Mouse (Mus musculus): ENCODE data around the gene Olfr136. TPM values are rescaled to one million over a fixed set of nuclear protein-coding genes. Genes with fewer than 3 reads are reported as not detected.

Olfr136 gene
- not detected in 2 replicates for polyA plus RNA-seq (2014; fragmentation: Nextera tagmentation; extraction: Ambion mirVana)

DNA sequence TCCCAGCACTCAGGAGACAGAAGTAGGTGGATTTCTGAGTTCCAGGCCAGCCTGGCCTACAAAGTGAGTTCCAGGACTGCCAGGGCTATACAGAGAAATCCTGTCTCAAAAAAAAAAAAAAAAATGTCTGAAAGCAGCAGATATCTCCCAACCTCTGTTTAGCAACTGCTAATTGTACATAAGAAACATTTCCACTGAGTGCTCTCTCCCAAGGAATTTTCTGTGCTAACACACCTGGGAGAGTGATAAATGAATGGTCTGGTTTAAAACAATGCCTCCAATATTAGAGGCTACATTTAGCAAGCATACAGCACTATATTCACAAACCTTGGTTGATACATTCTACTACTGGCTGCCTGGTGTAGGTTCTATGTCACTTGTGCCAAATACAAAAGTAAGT lies at the start of gene Olfr136:
TSS of gene Olfr136 (plus strand) at position 301 of the 400 bp plus-strand sequence.
- Histone ChIP-seq H3K27me3 (ENCODE audit: control insufficient read depth, insufficient read depth, low read length) (no peaks in the 10 kb centered on the region), H3K4me2 (ENCODE audit: low read length) (no peak within 1 kb of the TSS), H3K27ac (replicated peaks in 1 of 2; ENCODE audit: control insufficient read depth in 1 of 2, insufficient read depth in 1 of 2, low read depth in 2 of 2, low read length in 2 of 2) (no peak within 1 kb of the TSS), H3K36me3 (ENCODE audit: control insufficient read depth, insufficient read depth, low read length) (no peaks in the 10 kb centered on the region), H3K9ac (ENCODE audit: low read length) (no peak within 1 kb of the TSS), H3K9me3 (ENCODE audit: control insufficient read depth, low read length) (peaks cover 3% of the 10 kb centered on the region; the same call in 1 of the 2 replicates), H3K4me3 (ENCODE audit: control insufficient read depth in 1 of 2, insufficient read depth in 1 of 2, low read depth in 1 of 2, low read length in 2 of 2) (no peak within 1 kb of the TSS), H3K4me1 (ENCODE audit: control insufficient read depth in 2 of 2, insufficient read depth in 2 of 2, low read length in 2 of 2) (no peaks in the 10 kb centered on the region)
- no peak for ATAC-seq (ENCODE audit: insufficient number of reproducible peaks, insufficient read depth, low FRiP score, low read depth)

DNA sequence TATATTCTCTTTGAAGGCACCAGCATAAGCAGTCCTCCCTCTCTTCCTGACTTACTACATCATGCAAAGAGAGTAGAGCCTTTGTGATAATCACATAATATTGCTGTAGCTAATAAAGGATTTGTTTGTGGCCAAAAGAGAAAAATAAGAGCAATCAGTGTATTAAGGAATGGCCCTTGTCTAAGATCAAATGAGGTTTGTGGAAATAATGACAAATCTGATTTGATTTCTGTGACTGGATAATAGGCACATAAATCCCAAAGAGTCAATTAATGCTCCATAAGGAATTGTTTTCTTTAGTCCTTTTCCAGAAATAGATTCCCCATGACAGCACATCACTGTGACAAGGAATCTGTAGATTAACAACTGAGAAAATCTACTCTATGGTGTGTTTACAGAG lies 22.2 kb upstream of the Olfr136 start, which contains the start of gene Olfr137:
TSS of gene Olfr137 (minus strand) at position 101 of the 400 bp plus-strand sequence.
- no peak within 1 kb of the TSS for H3K27ac ChIP-seq (replicated peaks in 1 of 2; ENCODE audit: control insufficient read depth in 1 of 2, insufficient read depth in 1 of 2, low read depth in 2 of 2, low read length in 2 of 2)
- no peaks in the 10 kb centered on the region for H3K27me3 ChIP-seq (ENCODE audit: control insufficient read depth, insufficient read depth, low read length)
- no peaks in the 10 kb centered on the region for H3K4me1 ChIP-seq (ENCODE audit: control insufficient read depth in 2 of 2, insufficient read depth in 2 of 2, low read length in 2 of 2)
- no peak within 1 kb of the TSS for H3K4me3 ChIP-seq (ENCODE audit: control insufficient read depth in 1 of 2, insufficient read depth in 1 of 2, low read depth in 1 of 2, low read length in 2 of 2)
- H3K36me3 ChIP-seq (ENCODE audit: control insufficient read depth, insufficient read depth, low read length) = no peaks in the 10 kb centered on the region
- no peak within 1 kb of the TSS for H3K4me2 ChIP-seq (ENCODE audit: low read length)
- peaks cover 5% of the 10 kb centered on the region for H3K9me3 ChIP-seq (ENCODE audit: control insufficient read depth, low read length)
- no peak within 1 kb of the TSS for H3K9ac ChIP-seq (ENCODE audit: low read length)
- ATAC-seq (ENCODE audit: insufficient number of reproducible peaks, insufficient read depth, low FRiP score, low read depth) = no peak

Other genes with a start within 250 kb of the Olfr136 start
- gene Olfr131, start 241.1 kb upstream of the Olfr136 start, polyA plus RNA-seq (2014; fragmentation: Nextera tagmentation; extraction: Ambion mirVana) = not detected in 2 replicates
- not detected in 2 replicates for gene Olfr132, start 195.3 kb upstream of the Olfr136 start, polyA plus RNA-seq (2014; fragmentation: Nextera tagmentation; extraction: Ambion mirVana)
- not detected in 2 replicates for gene Olfr133, start 184.6 kb upstream of the Olfr136 start, polyA plus RNA-seq (2014; fragmentation: Nextera tagmentation; extraction: Ambion mirVana)
- gene Olfr134, start 158.4 kb upstream of the Olfr136 start, polyA plus RNA-seq (2014; fragmentation: Nextera tagmentation; extraction: Ambion mirVana) = not detected in 2 replicates
- gene Olfr135, start 125.5 kb upstream of the Olfr136 start, polyA plus RNA-seq (2014; fragmentation: Nextera tagmentation; extraction: Ambion mirVana) = not detected in 2 replicates
- not detected in 2 replicates for gene Olfr138, start 68.8 kb upstream of the Olfr136 start, polyA plus RNA-seq (2014; fragmentation: Nextera tagmentation; extraction: Ambion mirVana)
- gene Olfr137, start 22.3 kb upstream of the Olfr136 start, polyA plus RNA-seq (2014; fragmentation: Nextera tagmentation; extraction: Ambion mirVana) = not detected in 2 replicates
- not detected in 2 replicates for gene Esp36, start 90.4 kb downstream of the Olfr136 start, polyA plus RNA-seq (2014; fragmentation: Nextera tagmentation; extraction: Ambion mirVana)
- not detected in 2 replicates for gene Esp34, start 224.4 kb downstream of the Olfr136 start, polyA plus RNA-seq (2014; fragmentation: Nextera tagmentation; extraction: Ambion mirVana)

All from heart, embryonic 14.5 days (tissue).